Mouse (Mus musculus) frontal cortex, postnatal 25 days (tissue): ENCODE results near the gene Fam186b.
A peak's percentile ranks its signal among the peaks of the same experiment; 100 is the strongest.

ENCODE experiments used
- DNase-seq, 2 experiments: peaks; one replicate each; pipeline ENCODE4 v3.0.0; 2022; ENCODE audit warnings: low spot score in 2 of 2

The Fam186b gene

DNA sequence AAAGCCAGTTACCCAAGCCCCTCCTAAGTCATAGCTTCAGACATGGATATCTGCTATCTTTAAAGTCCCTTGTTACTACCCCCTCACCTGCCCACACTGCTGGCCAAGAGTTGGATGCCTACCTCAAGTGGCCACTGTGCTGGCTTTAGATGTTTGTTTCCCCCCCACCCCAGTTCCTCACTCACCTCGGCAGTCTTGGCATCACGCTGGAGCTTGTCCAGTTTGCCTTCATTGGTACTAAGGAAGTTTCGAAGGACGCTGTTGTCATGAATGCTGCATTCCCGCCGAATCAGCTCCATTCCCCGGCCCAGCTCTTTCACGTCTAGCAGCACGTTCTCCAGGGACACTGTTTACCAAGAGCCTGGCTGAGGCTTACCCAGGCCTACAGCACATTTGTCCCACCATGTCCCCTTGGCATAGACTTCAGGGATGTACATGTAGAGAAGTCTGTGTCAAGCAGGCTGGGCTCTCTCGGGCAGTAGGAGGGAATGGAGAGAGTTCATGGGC lies 24.5 kb upstream of the Fam186b start:
- no peak for DNase-seq

GRCm38 (mm10) chr15:99319411-99319871 lies 23.8 kb upstream of the Fam186b start:
- no peak for DNase-seq

- no peak for DNase-seq
Observed at GRCm38 (mm10) chr15:99318861-99319410, 23.2 kb upstream of the Fam186b start.

GRCm38 (mm10) chr15:99318071-99318470 lies 22.4 kb upstream of the Fam186b start:
- DNase-seq: no peak

DNA sequence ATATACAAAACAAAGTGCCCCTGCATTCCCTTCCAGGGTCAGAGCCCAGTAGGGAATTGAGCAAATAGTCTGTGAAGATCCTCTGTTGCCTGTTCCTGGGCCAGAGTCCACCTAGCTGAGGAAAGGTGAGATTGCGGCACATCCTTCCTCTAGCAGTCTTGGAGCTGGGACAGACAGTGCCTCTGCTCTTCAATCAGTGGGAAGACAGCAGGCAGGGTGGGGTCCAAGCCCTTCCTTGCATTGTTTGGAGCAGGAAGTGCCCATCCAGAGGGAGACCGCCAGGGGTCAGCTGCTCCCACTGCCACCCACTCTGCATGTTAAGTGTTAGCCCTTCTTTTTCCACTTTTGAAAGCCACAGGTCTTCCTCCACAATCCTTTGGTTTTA lies 21.6 kb upstream of the Fam186b start:
- no peak for DNase-seq

- peak; percentile 70 for DNase-seq
Observed at GRCm38 (mm10) chr15:99316314-99317266, 20.9 kb upstream of the Fam186b start.

DNA sequence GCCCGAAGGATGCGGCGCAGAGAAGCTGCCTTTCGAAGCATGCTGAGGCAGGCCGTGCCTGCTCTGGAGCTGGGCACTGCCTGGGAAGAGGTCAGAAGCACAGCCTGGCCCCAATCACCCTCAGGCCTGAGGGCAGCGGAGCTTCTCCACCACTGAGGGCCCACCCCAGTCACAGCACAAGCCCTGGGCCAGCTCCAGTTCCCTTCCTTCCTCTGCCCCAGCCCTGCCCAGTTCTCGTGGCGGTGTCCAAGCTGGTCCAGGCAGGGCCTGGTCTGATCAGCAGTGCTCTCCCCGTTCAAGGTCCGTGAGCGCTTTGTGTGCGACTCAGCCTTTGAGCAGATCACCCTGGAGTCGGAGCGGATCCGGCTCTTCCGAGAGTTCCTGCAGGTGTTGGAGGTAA lies 19.2 kb upstream of the Fam186b start:
- no peak for DNase-seq

- DNase-seq: no peak
Observed at GRCm38 (mm10) chr15:99310617-99311016, 14.9 kb upstream of the Fam186b start.

DNA sequence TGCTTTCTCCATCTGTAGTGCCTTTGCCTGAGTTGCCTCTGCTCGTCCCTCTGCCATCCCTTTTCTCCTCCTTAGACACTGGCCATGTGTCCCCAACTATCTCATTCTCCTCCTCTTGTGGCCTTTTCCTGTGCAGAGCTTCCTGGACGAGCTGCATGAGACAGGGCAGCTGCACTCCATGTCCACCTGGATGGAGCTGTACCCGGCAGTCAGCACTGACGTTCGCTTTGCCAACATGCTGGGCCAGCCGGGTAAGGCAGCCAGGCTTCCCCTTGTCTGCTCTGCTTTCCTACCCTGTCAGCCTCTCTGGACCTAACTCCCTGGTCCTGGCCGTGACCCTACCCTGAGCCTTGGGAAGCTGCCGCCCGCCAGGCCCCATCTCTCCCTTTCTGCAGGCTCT lies 13.9 kb upstream of the Fam186b start:
- no peak for DNase-seq

DNA sequence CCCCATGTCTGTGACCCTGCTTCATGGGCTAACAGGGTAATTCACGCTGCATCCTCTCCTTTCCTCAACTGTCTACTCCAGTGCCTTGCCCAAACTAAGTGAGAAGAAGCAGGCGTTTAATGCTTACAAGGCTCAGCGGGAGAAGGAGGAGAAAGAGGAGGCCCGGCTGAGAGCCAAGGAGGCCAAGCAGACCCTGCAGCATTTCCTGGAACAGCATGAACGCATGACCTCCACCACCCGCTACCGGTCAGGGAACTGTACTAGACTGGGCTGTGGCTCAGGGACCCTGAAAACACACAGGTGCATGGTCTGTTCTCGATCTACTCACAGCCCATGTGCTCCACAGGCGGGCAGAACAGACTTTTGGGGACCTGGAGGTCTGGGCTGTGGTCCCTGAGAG lies 11.8 kb upstream of the Fam186b start:
- no peak for DNase-seq

DNA sequence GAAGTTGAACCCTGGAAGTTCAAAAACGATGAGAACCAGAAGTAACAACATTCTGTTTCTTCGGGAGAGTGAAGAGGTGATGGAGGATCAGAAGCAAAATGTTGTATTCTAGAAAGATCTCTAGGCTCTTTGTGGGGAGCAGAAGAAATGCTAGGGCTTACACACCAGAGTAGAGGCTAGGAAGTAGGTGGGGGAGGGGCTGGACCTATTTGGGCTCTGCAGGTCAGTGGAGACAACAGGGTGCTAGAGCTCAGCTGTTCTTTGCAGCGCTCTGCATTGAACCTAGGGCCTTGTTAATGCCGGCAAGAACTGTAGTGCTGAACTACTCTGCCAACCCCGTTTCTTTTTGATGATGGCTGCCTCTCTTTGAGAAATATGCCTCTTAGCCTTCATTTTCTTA lies 525 bp upstream of the Fam186b start:
- DNase-seq: no peak

DNA sequence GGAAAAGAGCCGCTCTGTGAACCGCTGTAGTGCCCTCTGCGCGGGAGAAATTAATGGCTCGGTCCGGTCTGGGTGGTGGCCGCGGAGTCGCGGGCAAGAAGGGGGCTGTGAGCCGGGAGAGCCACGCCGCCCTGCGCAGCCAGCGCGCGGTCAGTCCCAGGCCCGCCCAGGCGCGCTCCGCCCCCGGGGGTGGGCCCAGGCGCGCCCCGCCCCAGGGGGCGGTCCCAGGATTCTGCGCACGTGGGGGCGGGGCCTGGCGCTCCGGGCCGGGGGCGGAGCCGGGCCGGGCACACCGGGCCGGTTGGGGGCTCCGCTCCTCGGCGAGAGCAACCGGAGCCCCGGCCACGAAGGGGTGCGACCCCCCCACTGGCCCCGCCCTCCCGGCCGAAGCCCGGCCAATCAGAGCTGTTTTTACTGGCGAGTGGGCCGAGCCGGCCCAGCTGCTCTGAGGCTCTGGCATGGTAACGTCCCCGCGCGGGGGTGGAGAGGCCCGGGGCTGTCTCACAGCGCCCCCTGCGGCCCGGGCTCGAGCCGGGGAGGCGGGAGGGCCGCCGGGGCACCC lies 794 bp downstream of the Fam186b start, which contains the start of gene Prpf40b:
TSS of gene Prpf40b (plus strand) at position 275 of the 562 bp plus-strand sequence.
- peak; percentile 90 to 92 for DNase-seq

DNA sequence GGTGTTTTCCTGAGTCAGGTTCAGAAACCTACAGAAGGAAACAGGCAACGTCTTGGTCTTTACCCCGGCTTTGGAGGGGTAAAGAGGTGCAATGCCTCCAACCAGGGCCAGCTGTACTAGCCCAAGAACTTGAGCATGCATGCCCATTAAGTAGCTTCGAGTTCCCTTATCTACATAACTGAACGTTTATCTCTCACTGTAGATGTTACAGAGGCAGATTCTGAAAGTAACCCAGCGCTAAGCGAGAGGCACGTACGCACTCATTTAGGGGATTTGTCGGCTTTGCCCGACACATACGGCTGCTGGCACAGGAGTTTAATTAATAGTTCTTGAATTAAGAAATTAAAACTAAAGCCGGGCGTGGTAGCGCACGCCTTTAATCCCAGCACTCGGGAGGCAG lies 1.4 kb downstream of the Fam186b start:
- DNase-seq: no peak

DNA sequence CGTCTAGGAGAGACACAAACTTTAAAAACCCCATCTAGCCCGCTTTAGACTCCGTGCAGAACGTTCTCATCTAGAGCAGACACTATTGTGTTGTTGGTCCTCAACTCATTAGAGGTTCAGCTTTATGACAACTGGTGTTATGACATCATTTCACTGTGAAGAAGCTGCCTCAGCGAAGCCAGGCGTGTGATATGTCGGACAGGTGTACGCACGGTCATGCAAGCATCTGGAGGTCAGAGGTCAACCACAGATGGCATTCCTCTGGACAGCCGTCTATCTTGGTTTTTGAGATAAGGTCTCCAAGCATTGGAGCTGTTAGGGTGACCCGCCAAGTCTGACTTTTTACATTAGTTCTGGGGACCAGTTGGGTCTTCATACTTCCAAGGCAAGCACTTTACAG lies 5.1 kb downstream of the Fam186b start:
- DNase-seq: no peak

- DNase-seq: no peak
Observed at GRCm38 (mm10) chr15:99285189-99285535, 10.5 kb downstream of the Fam186b start.

- no peak for DNase-seq
Observed at GRCm38 (mm10) chr15:99284527-99285188, 11.0 kb downstream of the Fam186b start.

DNA sequence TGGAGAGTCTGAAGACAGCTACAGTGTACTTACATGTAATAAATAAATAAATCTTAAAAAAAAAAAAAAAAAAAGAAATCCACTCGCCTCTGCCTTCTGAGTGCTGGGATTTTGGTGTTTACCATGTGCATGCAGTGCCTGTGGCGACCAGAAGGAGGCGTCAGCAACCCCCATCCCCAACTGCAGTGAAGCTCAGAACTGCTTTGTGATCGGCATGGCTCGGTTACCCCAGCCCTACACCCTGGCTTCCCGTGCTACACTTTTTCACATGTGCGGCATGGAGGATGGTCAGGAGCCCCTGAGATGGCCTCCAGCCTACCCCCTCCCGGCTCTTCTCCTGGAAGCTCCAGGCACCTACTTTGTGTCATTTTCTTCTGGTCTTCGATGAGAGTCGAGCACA lies 12.2 kb downstream of the Fam186b start:
- DNase-seq: no peak

DNA sequence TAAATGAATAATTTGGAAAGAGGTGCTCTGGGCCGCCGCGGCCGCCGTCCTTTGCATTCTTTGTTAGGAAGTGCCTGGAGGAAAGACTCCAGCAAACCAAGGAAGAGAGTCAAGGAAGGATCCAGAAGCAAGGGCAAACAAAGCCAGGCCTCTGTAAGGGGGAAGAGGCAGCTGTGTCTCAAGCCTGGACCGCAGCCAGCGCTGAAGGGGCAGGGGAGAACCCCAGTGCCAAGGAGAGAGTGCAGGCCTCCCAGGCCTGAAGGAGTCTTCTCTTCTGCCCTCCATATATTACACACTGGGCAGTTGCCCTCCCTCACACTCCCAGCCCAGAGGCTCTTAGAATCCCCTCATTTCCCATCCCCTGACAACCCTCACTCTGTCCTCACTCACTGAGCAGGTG lies 17.4 kb downstream of the Fam186b start:
- DNase-seq: no peak

- no peak for DNase-seq
Observed at GRCm38 (mm10) chr15:99276095-99276494, 19.6 kb downstream of the Fam186b start.

GRCm38 (mm10) chr15:99265679-99266078 lies 30.0 kb downstream of the Fam186b start:
- peak in 1 of 2 experiments; percentile 63 for DNase-seq

- no peak for DNase-seq
Observed at GRCm38 (mm10) chr15:99264363-99264762, 31.3 kb downstream of the Fam186b start.

- no peak for DNase-seq
Observed at GRCm38 (mm10) chr15:99262702-99263101, 33.0 kb downstream of the Fam186b start.
